Mouse (Mus musculus): ENCODE results near the gene 1700020D05Rik. TPM values are rescaled to one million over a fixed set of nuclear protein-coding genes. Genes with fewer than 3 reads are reported as not detected.
A peak's percentile ranks its signal among the peaks of the same experiment; 100 is the strongest.

1700020D05Rik gene
- total RNA-seq, 2 experiments from 2014 or later = 1.2 to 2.7 TPM

DNA sequence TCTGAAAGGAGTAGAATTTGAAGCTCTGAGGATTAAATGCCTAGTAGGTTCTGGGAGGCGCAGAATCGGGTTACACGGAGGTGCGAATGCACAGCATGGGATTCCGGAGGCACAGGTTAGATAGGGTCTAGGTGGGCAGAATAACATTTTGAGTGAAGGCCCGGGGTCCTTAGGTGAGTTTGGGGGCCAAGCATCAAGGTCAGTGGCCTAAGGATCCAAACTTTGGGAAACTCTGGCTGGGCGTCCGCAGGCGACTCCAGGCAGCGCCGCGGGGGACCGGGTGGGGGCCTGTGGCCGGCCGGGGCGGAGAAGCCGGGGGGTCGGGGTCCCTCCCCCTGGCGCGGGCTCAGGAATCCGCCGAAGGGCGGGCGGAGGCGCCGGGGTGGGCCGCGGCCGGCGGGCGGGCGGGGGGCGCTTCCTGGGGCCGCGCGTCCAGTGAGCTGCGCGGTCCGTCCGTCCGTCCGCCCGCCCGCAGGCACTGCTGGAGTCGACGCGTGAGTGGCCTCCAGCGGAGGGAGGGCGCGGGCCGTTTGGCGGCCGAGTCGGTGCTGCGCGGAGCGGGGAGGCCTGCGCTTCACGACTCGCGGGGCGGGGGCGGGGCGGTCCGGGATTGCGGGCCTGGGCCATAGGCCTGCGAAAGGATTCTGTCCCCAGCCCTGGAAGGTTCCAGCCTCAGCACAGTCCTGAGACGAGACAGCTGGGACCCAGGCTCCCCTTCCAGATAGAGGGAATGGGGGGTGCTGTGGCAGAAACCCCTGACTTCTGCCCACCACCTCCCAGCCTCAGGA lies 29.1 kb downstream of the 1700020D05Rik start:
- DNase-seq = peak; percentile 76

DNA sequence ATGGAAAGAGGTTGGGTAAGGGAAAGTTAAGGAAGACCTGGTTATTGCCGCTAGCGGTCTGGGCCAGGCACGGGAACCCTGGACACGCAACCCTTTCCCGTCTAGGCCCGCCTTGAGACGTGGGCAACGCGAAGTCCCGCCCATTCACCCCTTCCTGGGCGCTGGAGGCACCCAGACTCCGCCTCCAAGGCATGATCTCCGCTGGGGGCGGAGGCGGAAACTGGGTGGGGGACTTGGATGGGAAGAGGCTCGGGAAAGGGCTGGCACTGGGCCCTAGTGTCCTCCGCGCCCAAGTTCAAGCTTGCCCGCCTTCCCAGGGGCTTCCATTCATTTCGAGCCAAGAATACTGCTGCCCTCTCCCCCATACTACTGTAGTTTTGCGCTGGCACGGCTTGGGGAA lies 29.9 kb downstream of the 1700020D05Rik start, which contains the start of gene Efemp2:
Efemp2 (plus strand) TSS at position 235 of the 400 bp plus-strand sequence.
- DNase-seq = peak; percentile 90

DNA sequence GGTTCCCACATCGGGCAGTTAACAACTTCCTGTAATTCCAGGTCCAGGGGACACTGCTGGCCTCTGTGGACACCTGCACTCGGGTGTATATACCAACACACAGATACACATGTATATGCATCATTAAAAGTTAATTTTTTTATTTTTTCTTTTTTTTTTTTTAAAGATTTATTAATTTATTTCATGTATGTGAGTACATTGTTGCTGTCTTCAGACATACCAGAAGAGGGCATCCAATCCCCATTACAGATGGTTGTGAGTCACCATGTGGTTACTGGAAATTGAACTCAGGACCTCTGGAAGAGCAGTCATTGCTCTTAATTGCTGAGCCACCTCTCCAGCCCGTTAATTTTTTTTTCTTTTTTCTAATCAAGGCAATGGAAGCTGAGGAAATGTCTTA lies 30.7 kb downstream of the 1700020D05Rik start:
- DNase-seq = no peak

DNA sequence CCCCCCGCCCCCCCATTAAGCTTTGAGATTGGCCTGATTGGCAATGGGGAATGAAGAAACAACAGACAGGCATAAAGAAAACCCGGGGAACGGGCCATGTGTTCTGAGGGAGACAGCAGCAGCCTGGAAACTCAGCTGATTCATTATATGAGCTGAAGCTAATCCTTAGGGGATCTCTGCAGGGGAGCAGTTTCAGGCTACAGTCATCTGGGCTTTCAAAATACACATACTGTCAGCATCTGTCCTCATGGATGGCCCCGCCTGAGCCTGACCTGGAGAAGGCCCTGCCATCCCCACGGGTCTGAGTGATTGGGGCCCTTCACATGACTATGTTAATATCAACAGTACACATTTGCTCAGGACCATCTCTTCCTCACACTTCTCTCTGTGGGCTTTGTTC lies 31.7 kb downstream of the 1700020D05Rik start:
- DNase-seq = no peak

DNA sequence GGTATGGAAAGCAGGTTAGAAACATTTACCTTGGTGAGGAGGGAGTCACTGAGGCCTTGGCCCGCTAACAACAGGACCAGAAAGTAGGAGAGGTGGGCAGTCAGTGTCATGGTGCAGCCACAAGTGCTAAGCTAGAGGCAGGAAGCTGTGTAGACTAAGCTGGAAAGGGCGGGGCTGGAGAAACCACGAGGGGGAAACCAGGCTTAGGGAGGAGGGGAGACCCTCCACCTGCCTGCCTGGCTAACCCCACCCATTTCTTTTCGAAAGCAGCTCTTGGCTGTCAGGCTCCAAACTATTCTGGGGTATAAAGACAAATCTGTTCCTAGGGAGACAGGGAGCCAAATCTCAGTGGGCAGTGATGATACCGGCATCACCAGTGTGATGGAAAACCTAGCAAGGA lies 35.2 kb downstream of the 1700020D05Rik start, which contains the start of gene Ctsw:
Ctsw (minus strand) TSS at position 134 of the 400 bp plus-strand sequence.
- no peak for DNase-seq

DNA sequence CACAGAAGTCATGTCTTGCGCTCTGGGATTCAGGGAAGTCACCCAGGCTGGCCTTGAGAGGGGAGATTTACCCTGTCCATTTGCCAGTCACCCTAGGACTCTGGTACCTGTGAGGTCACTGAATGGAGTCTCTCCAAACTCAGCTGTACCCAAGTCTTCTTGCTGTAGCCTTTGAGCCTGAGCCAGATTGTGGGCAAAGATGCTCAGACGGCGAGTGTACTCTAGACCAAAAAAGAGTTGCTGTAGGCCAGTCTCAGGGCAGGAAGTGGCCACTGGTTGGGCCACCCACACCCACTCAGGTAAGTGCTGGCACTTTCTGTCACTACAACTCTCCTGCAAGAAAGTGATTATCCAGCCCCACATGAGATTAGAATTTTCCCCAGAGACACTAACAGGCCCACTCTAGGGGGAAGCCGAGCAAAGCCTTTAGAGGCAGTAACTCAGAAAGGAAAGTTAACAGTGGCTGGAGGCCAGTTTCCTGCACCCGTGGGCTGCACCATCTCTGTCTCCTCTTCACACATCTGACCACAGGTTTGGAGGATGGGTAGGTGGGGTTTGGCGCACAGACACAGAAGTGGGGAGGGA lies 36.6 kb downstream of the 1700020D05Rik start:
- no peak for DNase-seq

DNA sequence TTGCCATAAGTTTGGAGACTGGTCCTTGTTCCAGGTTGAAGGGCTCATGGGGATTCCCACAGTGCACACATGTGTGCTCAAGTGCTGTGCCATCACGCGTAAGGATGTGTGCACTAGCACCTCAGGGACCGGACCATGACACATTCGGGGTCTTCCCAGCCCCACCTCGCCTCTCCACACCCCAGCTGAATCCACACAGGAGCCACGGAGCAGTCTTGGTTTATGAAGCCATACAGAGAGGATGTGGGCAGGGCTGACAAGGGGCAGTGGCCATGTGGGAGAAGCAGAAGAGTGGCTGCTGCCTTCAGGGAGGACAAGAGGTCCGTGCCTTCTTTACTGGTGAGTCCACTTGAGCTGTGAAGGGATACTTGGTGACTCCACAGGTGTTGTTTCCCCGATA lies 38.5 kb downstream of the 1700020D05Rik start:
- DNase-seq = no peak

DNA sequence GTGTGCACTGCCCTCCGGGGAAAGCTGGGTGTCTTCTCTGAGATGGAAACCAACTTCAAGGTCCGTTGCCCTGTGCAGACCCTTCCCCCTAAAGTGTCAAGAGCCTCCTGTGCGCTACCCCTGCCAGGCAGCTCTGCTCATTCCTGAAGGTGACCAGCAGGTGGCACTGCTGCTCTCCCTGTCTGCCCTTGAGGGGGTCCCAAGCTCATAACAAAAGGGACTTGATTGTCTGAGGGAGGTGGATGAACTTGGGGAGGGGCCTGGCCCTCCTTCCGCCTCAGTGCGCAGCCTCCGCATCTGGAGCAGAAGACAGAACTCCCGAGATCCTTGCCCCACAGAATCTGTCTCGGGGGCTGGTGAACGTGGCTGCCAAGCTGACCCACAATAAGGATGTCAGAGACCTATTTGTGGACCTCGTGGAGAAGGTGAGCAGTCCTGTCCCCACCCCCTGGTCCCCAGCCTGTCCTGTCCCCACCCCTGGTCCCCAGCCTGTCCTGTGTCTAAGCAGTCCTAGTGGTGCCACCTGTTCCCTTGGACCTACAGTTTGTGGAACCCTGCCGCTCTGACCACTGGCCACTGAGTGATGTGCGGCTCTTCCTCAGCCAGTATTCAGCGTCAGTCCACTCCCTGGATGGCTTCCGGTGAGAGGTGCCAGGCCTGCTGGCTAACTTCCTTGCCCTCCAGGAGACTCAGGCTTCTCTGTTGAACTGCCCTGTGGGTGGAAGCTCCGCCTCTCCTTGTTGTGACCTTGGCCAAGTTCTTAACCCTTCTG lies 39.6 kb downstream of the 1700020D05Rik start:
- peak; percentile 66 for DNase-seq

DNA sequence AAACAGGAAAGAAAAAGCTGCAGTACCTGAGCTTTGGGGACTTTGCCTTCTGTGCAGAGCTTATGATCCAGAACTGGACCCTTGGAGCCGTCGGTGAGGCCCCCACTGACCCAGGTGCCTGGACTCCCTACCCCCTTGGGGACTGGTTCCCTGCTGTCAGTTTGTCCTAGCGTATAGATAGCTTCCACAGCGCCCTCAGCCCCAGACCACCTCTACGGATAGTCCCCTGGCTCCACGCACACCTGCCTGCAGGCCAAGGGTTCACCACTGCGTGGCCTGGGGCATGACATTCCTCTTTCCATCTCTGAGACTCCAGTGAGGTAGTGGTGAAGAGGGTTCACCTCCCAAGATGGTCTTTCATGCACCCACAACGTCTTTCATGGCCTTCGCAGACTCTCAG lies 40.4 kb downstream of the 1700020D05Rik start:
- no peak for DNase-seq

DNA sequence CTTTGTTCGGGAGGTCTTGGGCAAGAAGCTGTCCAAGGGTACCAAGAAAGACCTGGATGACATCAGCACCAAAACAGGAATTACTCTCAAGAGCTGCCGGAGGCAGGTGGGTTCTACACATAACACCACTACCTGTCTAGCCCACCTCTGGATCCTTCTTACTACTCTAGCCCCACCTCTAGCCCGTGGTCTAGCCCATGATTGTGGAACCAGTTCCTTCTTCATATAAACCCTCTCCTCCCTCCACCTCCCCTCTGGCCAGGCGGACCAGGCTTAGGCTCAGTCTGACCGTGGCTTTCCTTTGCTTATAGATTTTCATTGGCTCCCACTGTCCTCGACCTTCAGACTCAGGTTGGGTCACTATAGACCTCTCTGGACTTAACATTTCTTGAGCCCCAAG lies 42.2 kb downstream of the 1700020D05Rik start:
- DNase-seq = no peak

DNA sequence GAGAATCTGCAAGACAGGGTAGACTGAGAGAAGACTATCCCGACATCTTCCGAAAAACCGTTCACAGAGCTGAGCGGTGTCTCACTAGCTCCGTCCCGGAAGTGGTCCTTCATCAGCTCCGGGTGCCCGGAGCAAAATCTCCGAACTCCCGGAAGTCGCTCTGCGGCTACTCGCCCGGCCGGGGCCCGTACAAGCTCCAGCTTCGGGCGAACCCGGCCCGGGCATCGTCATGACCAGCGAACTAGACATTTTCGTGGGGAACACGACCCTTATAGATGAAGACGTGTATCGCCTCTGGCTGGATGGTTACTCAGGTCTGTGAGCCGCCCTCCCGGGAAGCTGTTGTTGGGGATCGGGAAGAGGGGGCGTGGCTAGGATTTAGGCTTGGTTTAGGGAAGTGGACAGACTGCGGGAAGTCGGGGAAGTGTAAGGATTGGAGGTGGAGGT lies 43.1 kb downstream of the 1700020D05Rik start, which contains the start of gene Fibp:
Fibp (plus strand) TSS at position 151 of the 447 bp plus-strand sequence.
- DNase-seq = peak; percentile 94

DNA sequence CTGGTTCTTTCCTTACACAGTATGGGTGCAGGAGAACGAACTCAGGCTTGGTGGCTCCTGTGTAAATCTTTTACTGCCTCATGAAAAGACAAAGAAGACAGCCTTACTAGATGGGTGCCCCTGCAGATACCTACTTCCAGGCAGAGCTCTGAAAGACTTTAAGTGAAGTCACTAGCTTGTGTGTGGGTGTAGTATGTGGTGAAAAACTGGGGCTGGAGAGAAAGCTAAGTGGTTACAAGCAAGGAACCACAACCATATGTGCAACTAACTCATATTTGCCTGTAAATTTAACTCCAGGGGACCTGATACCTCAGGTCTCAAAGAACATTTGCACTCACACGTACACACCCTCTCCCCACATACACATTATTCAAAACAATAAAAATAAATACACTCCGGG lies 43.7 kb downstream of the 1700020D05Rik start:
- no peak for DNase-seq

DNA sequence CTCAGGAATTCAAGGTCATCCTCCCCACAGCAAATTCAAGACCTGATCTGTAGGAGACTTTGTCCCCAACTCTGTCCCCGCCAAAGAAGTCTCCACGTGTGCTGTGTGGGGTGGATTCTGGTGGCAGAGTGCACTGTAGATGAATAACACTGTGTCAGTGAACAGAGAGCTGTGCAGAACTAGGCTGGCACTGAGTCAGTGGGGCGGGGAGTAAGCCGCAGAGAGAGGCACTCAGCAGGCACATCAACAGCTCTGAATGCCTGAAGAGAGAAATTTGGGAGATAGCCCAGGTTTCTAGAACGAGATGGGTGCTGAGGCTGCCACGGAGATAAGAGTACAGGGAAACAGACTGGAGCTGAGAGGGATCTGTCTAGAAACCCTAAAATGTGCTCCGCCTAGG lies 44.6 kb downstream of the 1700020D05Rik start:
- no peak for DNase-seq

DNA sequence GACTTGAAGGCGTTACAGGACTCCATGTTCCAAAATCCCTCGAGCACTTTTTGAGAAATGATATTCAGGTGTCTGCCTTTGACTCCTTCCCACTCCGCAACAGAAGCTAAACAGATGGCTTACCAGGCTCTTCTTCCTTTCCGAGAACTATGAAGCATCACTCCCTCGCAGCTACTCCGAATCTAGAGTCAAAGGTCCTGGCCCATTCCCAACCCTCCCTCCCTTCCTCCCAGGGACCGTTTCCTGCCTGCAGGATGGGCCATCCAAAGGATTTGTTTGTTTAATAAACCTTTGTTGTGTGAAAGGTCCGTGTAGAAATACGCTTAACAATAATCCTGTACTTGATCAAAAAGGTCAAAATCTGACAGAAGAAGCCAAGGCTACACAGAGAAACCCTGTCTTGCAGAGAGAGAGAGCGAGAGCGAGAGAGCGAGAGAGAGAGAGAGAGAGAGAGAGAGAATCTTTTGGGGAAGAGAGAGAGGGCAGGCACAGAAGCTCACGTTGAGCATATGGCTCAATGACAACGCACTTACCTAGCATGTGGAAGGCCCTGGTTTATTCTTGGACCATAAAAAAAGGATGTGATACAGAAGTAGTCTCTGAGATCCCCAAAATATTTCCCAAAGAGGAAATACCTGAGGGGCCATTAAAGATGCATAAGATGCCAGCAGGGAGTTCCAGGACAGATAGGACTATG lies 45.7 kb downstream of the 1700020D05Rik start, which contains the start of gene Ccdc85b:
Ccdc85b (minus strand) TSS at position 149 of the 697 bp plus-strand sequence.
- peak; percentile 46 for DNase-seq

DNA sequence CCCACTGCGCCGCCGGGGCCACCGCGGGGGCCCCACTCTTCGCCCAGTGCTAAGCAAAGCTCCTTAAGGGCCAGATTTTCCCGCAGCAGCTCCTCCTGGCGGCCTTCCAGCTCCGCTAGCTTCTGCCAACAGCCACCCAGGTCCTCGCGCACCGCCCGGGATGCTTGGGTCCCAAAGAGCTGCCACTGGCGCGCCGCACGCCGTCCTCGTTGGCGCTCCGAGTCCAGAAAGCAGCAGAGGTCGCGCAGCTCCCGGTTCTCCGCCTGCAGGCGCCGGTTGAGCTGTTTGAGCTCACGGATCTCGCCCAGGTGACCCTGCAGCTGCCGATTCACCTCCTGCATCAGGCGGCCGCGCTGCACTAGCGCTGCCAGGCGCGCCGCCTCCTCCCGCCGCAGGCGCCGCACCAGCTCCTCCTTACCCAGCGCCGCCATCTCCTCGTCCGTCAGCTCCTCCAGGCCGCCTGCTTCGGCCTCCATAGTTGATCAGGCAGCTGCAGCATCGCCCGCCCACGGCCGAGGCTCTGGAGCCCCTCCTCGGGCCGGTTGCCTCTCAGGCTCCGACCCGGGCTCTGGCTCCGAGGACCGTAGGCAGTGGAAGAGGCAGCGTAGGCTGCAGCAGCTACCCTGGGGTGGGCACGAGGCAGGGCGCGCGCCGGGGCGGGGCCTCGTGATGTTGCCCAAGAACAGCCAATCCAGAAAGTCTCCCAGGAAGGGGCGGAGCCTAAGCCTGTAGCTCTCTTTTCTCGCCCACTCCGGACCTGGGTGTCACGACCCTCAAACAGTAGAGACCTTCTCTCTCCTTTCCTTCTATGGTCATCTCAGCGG lies 46.5 kb downstream of the 1700020D05Rik start:
- peak; percentile 97 for DNase-seq

DNA sequence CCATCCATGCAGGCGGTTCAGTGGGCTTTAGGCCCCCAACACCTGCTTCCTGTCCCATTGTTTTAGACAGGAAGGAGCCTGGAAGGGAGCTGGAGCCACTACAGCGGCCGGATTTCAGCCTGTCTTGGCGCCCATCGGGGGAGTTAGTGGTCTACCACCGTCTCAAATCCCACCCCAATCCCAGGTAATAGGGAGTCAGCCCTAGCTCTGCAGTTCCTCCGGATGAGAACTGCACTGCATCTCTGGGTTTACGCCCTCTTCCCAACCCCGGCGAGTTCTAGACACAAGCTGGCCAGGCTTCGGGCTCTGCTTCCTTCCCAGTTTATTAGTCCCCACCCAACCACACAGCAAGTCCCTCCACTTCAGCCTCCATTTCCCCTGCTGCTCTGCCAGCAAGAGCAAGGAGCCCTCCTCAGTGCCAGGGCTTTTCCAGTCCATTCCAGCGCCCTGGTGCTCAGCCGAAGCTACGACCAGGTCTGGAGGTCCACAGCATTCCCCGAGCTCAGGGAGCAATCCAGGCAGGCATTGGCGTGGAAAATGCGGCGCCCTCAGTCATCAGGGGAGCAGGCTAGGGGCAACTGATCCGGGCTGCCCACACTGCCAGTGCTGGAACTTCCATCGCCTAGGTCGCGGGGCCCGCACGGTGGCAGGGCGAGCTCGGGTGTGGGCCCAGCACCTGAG lies 47.2 kb downstream of the 1700020D05Rik start:
- peak; percentile 42 for DNase-seq

DNA sequence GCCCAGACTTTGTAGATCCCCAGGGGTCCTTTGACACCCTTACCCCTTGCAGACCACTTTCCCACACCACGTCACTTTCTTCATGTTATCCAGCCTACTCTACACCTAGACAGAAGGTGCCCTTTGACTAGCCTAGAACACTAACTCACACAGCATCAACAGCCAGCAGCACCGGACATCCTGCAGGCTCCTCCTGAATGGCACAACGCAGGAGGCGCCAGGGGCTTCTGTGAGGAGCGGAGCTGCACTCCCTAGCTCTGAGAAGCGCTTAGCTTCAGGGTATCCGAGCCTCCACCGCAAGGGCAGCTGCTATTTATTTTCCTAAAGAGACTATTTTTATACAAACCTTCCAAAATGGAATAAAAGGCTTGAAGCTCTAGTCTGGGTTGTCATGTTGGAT lies 48.0 kb downstream of the 1700020D05Rik start:
- DNase-seq = no peak

DNA sequence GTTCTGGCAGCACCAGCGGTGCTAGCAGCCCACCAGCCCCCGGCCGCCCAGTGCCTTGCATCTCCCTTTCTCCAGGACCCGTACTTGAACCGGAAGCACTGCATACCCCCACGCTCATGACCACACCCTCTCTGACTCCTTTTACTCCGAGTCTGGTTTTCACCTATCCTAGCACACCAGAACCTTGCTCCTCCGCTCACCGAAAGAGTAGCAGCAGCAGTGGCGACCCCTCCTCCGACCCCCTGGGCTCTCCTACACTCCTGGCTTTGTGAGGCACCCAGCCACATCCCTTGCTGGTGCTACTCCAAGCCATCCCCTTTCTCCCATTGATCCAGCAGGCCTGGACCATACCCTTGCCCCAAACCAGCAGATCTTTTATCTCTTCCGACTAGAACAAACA lies 48.5 kb downstream of the 1700020D05Rik start:
- no peak for DNase-seq
